Mouse (Mus musculus) embryonic facial prominence, embryonic 15.5 days (tissue): ENCODE measurements around the gene Batf3. TPM values are rescaled to one million over a fixed set of nuclear protein-coding genes. Genes with fewer than 3 reads are reported as not detected.
"Not testable (repeated sequence)": the region's sequence is repeated elsewhere in the genome, so short reads cannot be mapped to it uniquely, and the experiment has no call there.

Experiments
- ATAC-seq: fragments of 200-750 bp; cut with Nextera tagmentation; 2 replicates; pipeline ENCODE4 v1.8.0; 2017; ENCODE audit warnings: low read depth, moderate TSS enrichment; ENCODE audit not compliant: insufficient number of reproducible peaks, low FRiP score, low TSS enrichment
- H3K27ac ChIP-seq: fragments of 300-500 bp; sonication (generic); replicated peaks from 2 replicates; pipeline ENCODE4 v1.5.1; 2015; ENCODE audit warnings: mild to moderate bottlenecking, inconsistent platforms
- H3K27me3 ChIP-seq: fragments of 300-500 bp; sonication (generic); 2 replicates; pipeline ENCODE4 v1.6.1; 2015; ENCODE audit warnings: inconsistent platforms
- H3K36me3 ChIP-seq: fragments of 300-500 bp; sonication (generic); 2 replicates; pipeline ENCODE4 v1.6.1; 2015; ENCODE audit warnings: mild to moderate bottlenecking, inconsistent platforms
- H3K4me1 ChIP-seq: fragments of 300-500 bp; sonication (generic); 2 replicates; pipeline ENCODE4 v1.6.1; 2015; ENCODE audit warnings: inconsistent platforms
- H3K4me2 ChIP-seq: fragments of 300-500 bp; sonication (generic); replicated peaks from 2 replicates; pipeline ENCODE4 v1.6.1; 2015; ENCODE audit warnings: mild to moderate bottlenecking, inconsistent platforms
- H3K4me3 ChIP-seq: fragments of 300-500 bp; sonication (generic); replicated peaks from 2 replicates; pipeline ENCODE4 v1.5.1; 2015; ENCODE audit warnings: mild to moderate bottlenecking, inconsistent platforms
- H3K9ac ChIP-seq: fragments of 300-500 bp; sonication (generic); 2 replicates; pipeline ENCODE4 v1.6.1; 2015; ENCODE audit warnings: inconsistent platforms
- H3K9me3 ChIP-seq: fragments of 300-500 bp; sonication (generic); replicated peaks from 2 replicates; pipeline ENCODE4 v1.6.1; 2016; ENCODE audit warnings: inconsistent platforms
- WGBS: fragments of 180-500 bp; shearing (Covaris S2); methylation state at CpG from one replicate; pipeline ENCODE4 v1.1.7; 2015; 5-methylcytosine and 5-hydroxymethylcytosine counted together
- polyA plus RNA-seq: library from polyadenylated mRNA; unstranded; fragments of >200 nt; fragmentation: Nextera tagmentation; extraction: Ambion mirVana; gene quantifications from 2 replicates; pipeline ENCODE4 v1.2.1, GENCODE M21; 2015

The Batf3 gene
- polyA plus RNA-seq, 1 experiment from 2014 or later = 5.8 TPM

DNA sequence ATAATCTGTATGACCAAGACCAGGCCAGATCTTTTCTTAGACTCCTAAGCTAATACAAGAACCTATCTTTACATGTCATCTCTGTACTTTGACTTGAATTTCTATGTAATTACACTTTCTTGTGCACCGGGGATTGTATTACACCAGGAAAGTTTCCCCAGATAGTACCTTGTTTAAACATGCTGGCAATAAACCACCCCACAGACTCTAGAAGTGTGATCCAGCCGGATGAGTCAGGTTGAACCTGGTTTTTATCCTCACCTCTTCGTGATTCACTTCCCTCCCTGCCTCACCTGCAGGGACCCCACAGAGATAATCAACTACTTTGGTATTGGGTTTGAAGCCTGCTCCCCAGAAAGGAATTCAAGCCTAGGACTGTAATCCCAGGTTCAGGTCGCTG, 37.8 kb downstream of the Batf3 start:
- Histone ChIP-seq H3K27me3 (no peaks in the 10 kb centered on the region), H3K27ac (no peak overlapping the region), H3K9me3 (no peaks in the 10 kb centered on the region), H3K36me3 (no peaks in the 10 kb centered on the region), H3K4me3 (no peak overlapping the region), H3K4me1 (no peaks in the 10 kb centered on the region), H3K9ac (no peak overlapping the region), H3K4me2 (no peak overlapping the region)
- 44% methylated on average over 4 of the region's 4 CpGs for WGBS
- no peak for ATAC-seq

DNA sequence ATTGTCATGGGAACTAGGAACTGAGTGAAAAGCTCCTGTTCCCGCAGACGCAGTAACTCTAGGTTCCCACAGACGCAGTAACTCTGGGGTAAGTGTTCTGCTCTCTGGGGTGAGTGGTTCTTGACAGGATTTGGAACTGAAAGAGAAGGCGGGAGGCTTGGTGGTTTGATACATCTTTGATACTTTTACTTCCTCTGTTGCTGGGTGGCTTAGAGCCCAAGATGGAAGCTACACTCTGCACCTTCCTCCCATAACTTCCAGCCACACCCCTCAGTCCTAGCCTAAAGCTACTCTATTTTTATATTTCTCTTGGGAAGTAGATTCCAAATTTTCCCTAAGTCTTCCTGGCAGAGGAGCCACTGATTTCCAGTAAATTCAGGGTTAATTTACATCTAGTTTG, 40.8 kb downstream of the Batf3 start:
- no peak overlapping the region for H3K9ac ChIP-seq
- no peak overlapping the region for H3K4me3 ChIP-seq
- H3K27ac ChIP-seq = no peak overlapping the region
- no peaks in the 10 kb centered on the region for H3K27me3 ChIP-seq
- no peaks in the 10 kb centered on the region for H3K36me3 ChIP-seq
- no peak for ATAC-seq
- 93% methylated on average over 4 of the region's 4 CpGs for WGBS
- no peaks in the 10 kb centered on the region for H3K4me1 ChIP-seq
- H3K9me3 ChIP-seq = no peaks in the 10 kb centered on the region
- H3K4me2 ChIP-seq = no peak overlapping the region

DNA sequence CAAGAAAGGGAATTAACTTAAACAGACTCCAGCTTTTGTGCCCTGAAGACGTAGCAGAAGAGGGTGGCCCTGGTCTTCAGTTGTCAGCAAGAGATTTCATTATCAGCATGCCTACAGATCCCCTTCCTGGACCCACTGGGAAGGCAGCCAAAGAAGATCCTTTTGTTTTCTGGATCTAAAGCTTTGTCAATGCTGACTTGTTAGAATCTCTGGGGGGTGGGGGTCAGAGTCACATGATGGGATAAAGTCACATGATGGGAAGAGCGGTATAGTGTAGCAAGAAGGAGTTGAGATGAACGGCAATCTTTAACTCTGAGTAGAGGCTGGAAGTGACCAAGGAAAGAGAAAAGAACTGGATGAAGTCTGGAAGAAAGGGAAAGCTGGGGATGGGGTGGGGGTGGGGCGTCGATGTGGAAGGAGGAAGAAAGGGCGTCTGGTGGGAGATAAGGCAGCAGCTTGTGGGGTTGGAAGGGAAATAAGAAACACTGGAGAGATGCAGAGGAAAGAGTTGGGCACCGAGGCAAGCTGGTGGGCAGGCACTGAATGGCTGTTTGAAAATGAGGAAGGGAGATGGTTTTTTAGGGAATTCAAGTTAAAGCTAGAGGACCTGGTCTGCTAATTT, 41.3 kb downstream of the Batf3 start:
- Histone ChIP-seq H3K36me3 (no peaks in the 10 kb centered on the region), H3K4me2 (no peak overlapping the region), H3K4me1 (no peaks in the 10 kb centered on the region), H3K4me3 (no peak overlapping the region), H3K9ac (no peak overlapping the region), H3K27me3 (no peaks in the 10 kb centered on the region), H3K9me3 (no peaks in the 10 kb centered on the region), H3K27ac (no peak overlapping the region)
- no peak for ATAC-seq
- WGBS = 69% methylated on average over 7 of the region's 7 CpGs

DNA sequence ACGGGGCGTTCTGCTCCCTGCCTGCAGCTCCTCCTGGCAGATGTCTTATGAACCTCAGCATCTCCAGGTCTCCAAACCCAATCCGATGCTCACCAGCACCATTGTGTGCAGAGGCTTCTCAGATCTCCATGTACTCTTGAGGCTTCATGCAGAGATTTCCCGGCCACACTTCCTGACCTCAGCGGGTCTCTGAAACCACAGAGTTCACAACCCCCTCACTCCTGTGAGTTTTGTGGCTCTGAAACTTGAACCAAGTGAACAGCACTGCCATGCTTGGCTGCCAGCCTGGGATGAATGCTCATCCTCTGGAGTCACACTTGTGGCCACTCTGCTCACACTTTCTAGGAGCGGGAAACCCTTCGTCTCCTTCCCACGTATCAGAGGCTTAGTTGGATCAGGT, 43.3 kb downstream of the Batf3 start:
- Histone ChIP-seq H3K9me3 (no peaks in the 10 kb centered on the region), H3K4me3 (no peak overlapping the region), H3K27ac (no peak overlapping the region), H3K4me2 (no peak overlapping the region), H3K9ac (no peak overlapping the region), H3K4me1 (no peaks in the 10 kb centered on the region), H3K36me3 (no peaks in the 10 kb centered on the region), H3K27me3 (no peaks in the 10 kb centered on the region)
- WGBS = 72% methylated on average over 8 of the region's 8 CpGs
- no peak for ATAC-seq

DNA sequence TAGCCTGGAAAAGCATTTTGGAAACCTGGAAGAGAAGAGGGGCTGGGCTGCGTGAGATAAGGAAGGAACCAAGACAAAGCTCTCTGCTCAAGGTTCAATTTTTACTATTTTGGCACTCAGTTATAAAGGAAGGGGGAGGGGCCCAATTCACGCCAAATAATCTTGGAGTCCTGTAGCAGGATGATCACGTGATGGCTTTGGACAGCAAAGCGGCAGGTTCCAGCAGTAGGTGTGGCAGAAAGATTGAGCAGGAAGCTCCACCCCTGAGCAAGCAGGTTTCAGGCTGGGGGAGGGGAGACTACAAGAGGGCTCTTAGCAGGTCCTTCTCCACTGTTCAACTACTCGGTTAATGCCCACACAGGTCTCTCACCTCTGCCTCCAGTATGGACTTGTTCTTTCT, 51.8 kb downstream of the Batf3 start:
- not testable (repeated sequence) for H3K9me3 ChIP-seq, H3K4me1 ChIP-seq, H3K36me3 ChIP-seq, ATAC-seq, H3K27me3 ChIP-seq, H3K9ac ChIP-seq, H3K27ac ChIP-seq, H3K4me2 ChIP-seq, H3K4me3 ChIP-seq
- WGBS = 79% methylated on average over 5 of the region's 5 CpGs

DNA sequence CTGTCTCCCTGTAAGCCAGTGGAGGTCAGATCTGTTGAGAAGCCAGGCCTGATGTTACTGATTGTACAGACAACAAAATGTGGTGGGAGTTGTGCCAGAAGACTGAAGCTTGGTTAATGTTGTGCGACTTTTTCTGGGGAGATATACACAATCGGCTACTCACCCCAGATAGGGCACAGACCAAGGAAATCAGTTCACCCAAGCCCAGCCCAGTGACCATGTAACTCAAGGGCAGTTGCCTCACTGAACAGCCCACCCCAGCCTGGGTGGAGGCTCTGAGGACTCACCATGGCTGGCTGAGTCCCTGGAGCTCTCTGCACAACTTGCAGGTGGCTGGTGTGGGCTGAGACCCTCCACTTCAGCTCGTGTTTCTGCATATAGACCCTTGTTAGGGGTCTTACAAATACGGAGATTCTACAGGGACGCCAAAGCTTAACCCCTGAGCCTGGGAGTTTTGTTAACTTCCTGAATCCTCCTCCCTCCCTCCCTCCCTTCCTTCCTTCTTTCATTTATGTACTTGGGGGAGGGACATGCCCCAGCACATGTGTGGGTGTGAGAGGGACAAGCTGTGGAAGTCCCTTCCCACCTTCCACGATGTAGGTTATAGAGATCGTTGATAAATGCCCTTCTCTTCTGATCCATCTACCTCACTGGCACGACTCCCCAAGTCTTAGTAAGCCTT, 53.4 kb downstream of the Batf3 start:
- H3K4me3 ChIP-seq = no peak overlapping the region
- H3K27me3 ChIP-seq = no peaks in the 10 kb centered on the region
- WGBS = 77% methylated on average over 8 of the region's 8 CpGs
- H3K9me3 ChIP-seq = no peaks in the 10 kb centered on the region
- H3K4me2 ChIP-seq = no peak overlapping the region
- H3K9ac ChIP-seq = no peak overlapping the region
- ATAC-seq = no peak
- H3K4me1 ChIP-seq = no peaks in the 10 kb centered on the region
- no peaks in the 10 kb centered on the region for H3K36me3 ChIP-seq
- no peak overlapping the region for H3K27ac ChIP-seq

DNA sequence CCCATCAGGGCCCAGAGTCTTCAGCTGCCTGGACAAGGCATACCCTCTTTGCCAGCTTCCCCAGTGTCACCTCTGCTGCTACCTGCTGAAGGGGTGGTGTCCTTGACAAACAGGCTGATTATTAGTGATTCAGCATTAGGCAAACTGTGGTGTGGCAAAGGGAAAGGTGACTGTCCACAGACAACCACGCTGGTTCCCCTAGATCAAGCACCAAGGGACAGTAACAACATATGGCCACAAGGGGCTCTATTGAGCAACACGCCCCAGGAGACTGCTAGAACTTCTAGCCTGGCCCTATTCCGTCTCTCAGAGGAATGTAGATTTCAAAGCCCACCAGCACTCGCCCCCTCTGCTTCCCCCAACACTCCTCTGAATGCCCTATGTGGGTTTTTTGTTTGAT, 55.4 kb downstream of the Batf3 start:
- Histone ChIP-seq H3K9ac (no peak overlapping the region), H3K4me2 (no peak overlapping the region), H3K9me3 (no peaks in the 10 kb centered on the region), H3K4me1 (no peaks in the 10 kb centered on the region), H3K27me3 (no peaks in the 10 kb centered on the region), H3K36me3 (no peaks in the 10 kb centered on the region), H3K4me3 (no peak overlapping the region), H3K27ac (no peak overlapping the region)
- ATAC-seq = no peak
- 28% methylated on average over 4 of the region's 4 CpGs for WGBS

DNA sequence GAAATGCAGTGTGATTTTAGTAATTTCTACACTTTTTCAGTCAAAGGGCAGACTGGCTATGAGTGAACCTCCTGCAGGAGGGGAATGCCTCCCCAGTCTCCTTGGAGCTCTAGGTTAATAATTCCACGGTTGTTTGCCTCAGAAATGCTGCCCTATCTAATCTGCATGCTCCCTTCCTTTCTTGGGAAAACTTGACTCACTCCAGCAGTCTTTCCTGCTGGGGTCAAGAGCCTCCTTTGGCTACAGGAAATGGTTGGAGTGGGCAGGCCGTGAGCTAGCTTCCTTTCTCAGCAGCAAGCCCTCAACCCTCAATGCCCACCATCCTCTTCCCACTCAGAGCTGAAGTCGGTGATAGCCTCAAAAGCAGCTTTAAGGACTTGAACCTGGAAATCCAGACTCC, 56.7 kb downstream of the Batf3 start:
- no peak overlapping the region for H3K4me3 ChIP-seq
- no peak overlapping the region for H3K27ac ChIP-seq
- H3K4me2 ChIP-seq = no peak overlapping the region
- no peaks in the 10 kb centered on the region for H3K36me3 ChIP-seq
- no peaks in the 10 kb centered on the region; the same call in 1 of the 2 replicates for H3K9me3 ChIP-seq
- no peak for ATAC-seq
- no peaks in the 10 kb centered on the region for H3K27me3 ChIP-seq
- WGBS = 38% methylated on average over 3 of the region's 3 CpGs
- H3K4me1 ChIP-seq = no peaks in the 10 kb centered on the region
- H3K9ac ChIP-seq = no peak overlapping the region

Other genes with a start within 250 kb of the Batf3 start
- gene Rps6kc1, start 186.1 kb upstream of the Batf3 start, polyA plus RNA-seq = 15.2 and 16.2 TPM in 2 replicates
- gene Angel2, start 172.7 kb upstream of the Batf3 start, polyA plus RNA-seq = 40.3 and 45.7 TPM in 2 replicates
- 45.3 and 49.0 TPM in 2 replicates for gene Vash2, start 118.6 kb upstream of the Batf3 start, polyA plus RNA-seq
- gene Flvcr1, start 71.7 kb upstream of the Batf3 start, polyA plus RNA-seq = 5.7 and 5.9 TPM in 2 replicates
- not detected in 2 replicates for gene Spata45, start 61.2 kb upstream of the Batf3 start, polyA plus RNA-seq
- gene Tatdn3, start 34.9 kb upstream of the Batf3 start, polyA plus RNA-seq = 13.8 and 14.7 TPM in 2 replicates
- gene Nsl1, start 34.8 kb upstream of the Batf3 start, polyA plus RNA-seq = 17.6 and 18.2 TPM in 2 replicates
- gene Fam71a, start 67.0 kb downstream of the Batf3 start, polyA plus RNA-seq = not detected in 2 replicates
- 5.2 and 5.8 TPM in 2 replicates for gene Atf3, start 120.2 kb downstream of the Batf3 start, polyA plus RNA-seq
- gene Nenf, start 220.3 kb downstream of the Batf3 start, polyA plus RNA-seq = 106 and 114 TPM in 2 replicates
- 16.6 and 17.9 TPM in 2 replicates for gene Tmem206, start 228.1 kb downstream of the Batf3 start, polyA plus RNA-seq